Mouse (Mus musculus): ENCODE measurements around the gene Rrbp1. TPM values are rescaled to one million over a fixed set of nuclear protein-coding genes. Genes with fewer than 3 reads are reported as not detected.

Gene Rrbp1
- total and polyA plus RNA-seq, 2 experiments from 2014 or later, result 29.9 to 34.4 TPM

DNA sequence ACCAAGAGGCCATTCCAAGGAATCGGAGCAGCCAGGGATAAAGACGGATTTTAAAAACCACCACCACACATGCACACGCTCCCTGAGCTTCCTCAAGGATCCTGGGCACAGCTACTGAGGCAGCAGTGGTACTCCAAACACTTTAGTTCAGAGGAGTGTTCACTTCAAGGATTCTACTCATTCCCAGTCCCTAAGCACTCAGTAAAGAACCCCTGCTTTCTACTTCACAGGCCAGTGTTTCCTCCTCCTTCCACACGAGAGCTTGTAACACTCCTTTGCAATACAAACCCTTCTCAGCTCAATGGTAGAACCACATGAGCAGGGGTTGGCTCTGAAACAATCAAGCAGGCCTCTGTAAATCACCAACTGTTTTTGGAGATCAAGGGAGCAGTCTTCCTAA is 28.9 kb downstream of the Rrbp1 start:
- Histone ChIP-seq H3K4me2 (ENCODE audit: low read depth, low read length) (no peak overlapping the region), H3K27ac (no peak overlapping the region), H3K36me3 (ENCODE audit: insufficient read depth, low read length) (no peaks in the 10 kb centered on the region), H3K4me3 (ENCODE audit: low read length) (no peak overlapping the region), H3K9me3 (ENCODE audit: low read length) (no peaks in the 10 kb centered on the region), H3K9ac (replicated peaks; ENCODE audit: low read length) (no peak overlapping the region), H3K27me3 (ENCODE audit: insufficient read depth, low read length) (no peaks in the 10 kb centered on the region), H3K4me1 (ENCODE audit: insufficient read depth, low read length) (no peaks in the 10 kb centered on the region)
- no peak for TF ChIP-seq CTCF (IDR thresholded peaks at IDR 0.05; ENCODE audit: low read depth)
- 82% methylated on average over 4 of the region's 4 CpGs for WGBS
- ATAC-seq, result no peak
- no peak for DNase-seq (ENCODE audit: low spot score)

DNA sequence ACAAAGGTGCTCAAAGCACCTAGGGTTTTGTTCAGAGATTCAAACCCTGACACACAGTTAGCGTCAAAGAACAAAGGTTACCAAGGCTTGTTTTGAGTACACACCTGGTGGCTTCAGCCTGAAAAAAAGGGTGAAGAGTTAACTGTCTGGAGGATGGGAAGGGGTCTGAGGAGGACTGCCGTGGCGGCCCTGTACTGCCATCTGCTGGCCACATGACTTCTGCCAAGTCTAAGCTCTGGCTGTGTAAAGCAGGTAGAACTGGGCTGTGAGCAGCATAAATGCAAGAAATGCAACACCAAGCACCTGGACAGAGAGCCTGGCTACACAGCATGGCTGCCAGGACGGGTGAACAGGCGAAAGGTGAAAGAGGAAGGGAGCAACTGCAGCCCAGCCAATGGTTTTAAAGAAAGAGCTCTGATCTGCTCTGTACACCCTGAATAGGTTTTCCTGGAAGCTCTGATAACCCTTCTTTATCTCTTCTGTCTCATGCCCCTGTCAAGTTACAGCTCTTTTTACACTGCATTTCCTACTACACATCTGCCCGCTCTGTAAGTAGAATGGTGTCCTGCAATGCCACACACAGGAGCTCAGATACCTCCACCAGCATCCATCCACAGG is 30.2 kb downstream of the Rrbp1 start:
- Histone ChIP-seq H3K4me2 (ENCODE audit: low read depth, low read length) (no peak overlapping the region), H3K27me3 (ENCODE audit: insufficient read depth, low read length) (no peaks in the 10 kb centered on the region), H3K4me1 (ENCODE audit: insufficient read depth, low read length) (no peaks in the 10 kb centered on the region), H3K4me3 (ENCODE audit: low read length) (no peak overlapping the region), H3K27ac (no peak overlapping the region), H3K9me3 (ENCODE audit: low read length) (no peaks in the 10 kb centered on the region), H3K36me3 (ENCODE audit: insufficient read depth, low read length) (no peaks in the 10 kb centered on the region), H3K9ac (replicated peaks; ENCODE audit: low read length) (no peak overlapping the region)
- DNase-seq (ENCODE audit: low spot score) (peak; percentile 91), ATAC-seq (peak; percentile 92)
- peak; percentile 95 for TF ChIP-seq CTCF (IDR thresholded peaks at IDR 0.05; ENCODE audit: low read depth)
- WGBS, result 38% methylated on average over 6 of the region's 6 CpGs

DNA sequence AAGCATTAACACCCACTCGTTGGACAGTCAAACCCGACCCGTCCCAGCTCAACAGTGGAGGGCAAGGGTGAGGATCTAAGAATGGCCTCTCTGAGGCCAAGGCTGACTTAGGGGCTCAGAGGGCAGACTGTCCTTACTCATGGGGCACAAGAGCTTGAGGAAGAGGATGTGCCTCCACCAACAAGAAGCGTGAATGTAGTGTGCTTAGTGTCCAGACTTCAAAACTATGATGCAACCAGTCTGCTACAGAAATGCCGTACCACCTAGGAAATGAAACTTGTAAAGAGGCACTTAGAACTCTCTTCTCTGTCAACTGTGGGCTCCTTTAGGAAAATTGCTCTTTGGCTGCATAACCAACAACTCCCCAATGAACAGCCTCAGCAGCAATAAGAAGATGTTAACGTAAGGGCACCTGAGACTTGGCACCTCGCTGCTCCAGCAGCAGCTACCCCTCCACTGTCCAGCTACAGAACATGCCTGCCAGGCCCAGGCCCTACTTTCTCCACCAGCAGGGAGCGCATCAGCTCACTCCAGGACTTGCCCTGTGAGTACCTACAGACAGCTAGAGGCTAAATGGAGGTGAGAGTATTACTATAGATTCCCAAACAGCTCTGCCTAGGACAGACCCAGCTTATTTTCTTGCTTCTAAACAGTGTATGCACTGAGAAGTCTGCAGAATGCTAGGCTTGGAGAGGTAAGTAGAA is 32.5 kb downstream of the Rrbp1 start:
- Histone ChIP-seq H3K4me3 (ENCODE audit: low read length) (no peak overlapping the region), H3K9ac (replicated peaks; ENCODE audit: low read length) (no peak overlapping the region), H3K36me3 (ENCODE audit: insufficient read depth, low read length) (no peaks in the 10 kb centered on the region), H3K27ac (no peak overlapping the region), H3K4me1 (ENCODE audit: insufficient read depth, low read length) (no peaks in the 10 kb centered on the region), H3K27me3 (ENCODE audit: insufficient read depth, low read length) (no peaks in the 10 kb centered on the region), H3K4me2 (ENCODE audit: low read depth, low read length) (no peak overlapping the region), H3K9me3 (ENCODE audit: low read length) (no peaks in the 10 kb centered on the region)
- 0 out of 2 replicates have a peak, but pooled peaks have one; percentile 29 for TF ChIP-seq CTCF (IDR thresholded peaks at IDR 0.05; ENCODE audit: low read depth)
- ATAC-seq (no peak), DNase-seq (ENCODE audit: low spot score) (no peak)
- WGBS, result 91% methylated on average over 8 of the region's 8 CpGs

DNA sequence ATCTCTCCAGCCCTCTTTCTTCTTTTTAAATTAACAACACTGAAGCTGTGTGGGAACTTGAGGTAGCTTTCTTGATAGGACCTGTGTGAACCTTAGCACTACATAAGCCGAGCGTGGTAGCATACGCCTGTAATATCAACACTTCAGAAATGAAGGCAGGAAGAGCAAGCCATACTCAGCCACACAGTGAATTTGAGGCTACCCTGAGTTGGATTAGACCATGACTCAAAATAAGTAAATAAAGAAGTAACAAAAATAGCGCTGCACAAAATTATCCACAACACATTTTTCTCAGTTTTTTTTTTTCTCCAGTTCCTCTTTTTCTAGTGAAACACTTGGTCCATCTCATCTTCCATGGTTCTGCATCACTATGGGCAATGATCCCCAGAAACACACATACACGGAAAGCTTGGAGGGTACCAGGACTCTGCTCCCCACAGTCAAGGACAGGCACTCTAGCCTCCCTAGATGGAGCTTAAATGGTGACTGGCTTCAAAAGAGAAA is 35.9 kb downstream of the Rrbp1 start:
- Histone ChIP-seq H3K9ac (replicated peaks; ENCODE audit: low read length) (no peak overlapping the region), H3K9me3 (ENCODE audit: low read length) (no peaks in the 10 kb centered on the region), H3K4me1 (ENCODE audit: insufficient read depth, low read length) (no peaks in the 10 kb centered on the region), H3K27ac (no peak overlapping the region), H3K36me3 (ENCODE audit: insufficient read depth, low read length) (0 out of 2 replicates have a peak, but pooled peaks cover 9% of the 10 kb centered on the region), H3K4me3 (ENCODE audit: low read length) (no peak overlapping the region), H3K27me3 (ENCODE audit: insufficient read depth, low read length) (no peaks in the 10 kb centered on the region), H3K4me2 (ENCODE audit: low read depth, low read length) (no peak overlapping the region)
- TF ChIP-seq CTCF (IDR thresholded peaks at IDR 0.05; ENCODE audit: low read depth), result no peak
- DNase-seq (ENCODE audit: low spot score) (no peak), ATAC-seq (no peak)
- 98% methylated on average over 5 of the region's 5 CpGs for WGBS

DNA sequence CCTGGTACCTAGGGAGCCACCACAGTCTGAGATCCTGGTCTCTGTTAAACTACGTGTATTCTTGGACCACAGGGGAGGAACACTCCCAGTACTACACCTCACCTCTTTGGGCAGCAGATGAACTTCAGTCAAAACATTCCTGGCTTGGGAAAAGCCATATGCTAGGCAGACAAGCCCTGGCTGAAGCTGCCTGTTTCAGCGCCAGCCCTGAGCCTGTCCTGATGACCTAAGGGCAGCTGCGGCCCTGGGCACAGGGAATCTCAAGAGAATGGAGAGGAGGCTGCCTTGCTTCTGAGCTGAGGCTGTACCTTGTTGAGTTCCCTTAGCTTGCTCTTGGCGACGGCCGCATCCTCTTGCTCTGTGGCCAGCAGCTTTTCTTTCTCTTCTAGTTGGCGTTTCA is 37.9 kb downstream of the Rrbp1 start:
- Histone ChIP-seq H3K4me1 (ENCODE audit: insufficient read depth, low read length) (no peaks in the 10 kb centered on the region), H3K27me3 (ENCODE audit: insufficient read depth, low read length) (no peaks in the 10 kb centered on the region), H3K4me3 (ENCODE audit: low read length) (no peak overlapping the region), H3K9ac (replicated peaks; ENCODE audit: low read length) (no peak overlapping the region), H3K27ac (no peak overlapping the region), H3K9me3 (ENCODE audit: low read length) (no peaks in the 10 kb centered on the region), H3K36me3 (ENCODE audit: insufficient read depth, low read length) (peaks cover 23% of the 10 kb centered on the region; the same call in 1 of the 2 replicates), H3K4me2 (ENCODE audit: low read depth, low read length) (no peak overlapping the region)
- ATAC-seq (no peak), DNase-seq (ENCODE audit: low spot score) (no peak)
- no peak for TF ChIP-seq CTCF (IDR thresholded peaks at IDR 0.05; ENCODE audit: low read depth)
- WGBS, result 82% methylated on average over 7 of the region's 7 CpGs

DNA sequence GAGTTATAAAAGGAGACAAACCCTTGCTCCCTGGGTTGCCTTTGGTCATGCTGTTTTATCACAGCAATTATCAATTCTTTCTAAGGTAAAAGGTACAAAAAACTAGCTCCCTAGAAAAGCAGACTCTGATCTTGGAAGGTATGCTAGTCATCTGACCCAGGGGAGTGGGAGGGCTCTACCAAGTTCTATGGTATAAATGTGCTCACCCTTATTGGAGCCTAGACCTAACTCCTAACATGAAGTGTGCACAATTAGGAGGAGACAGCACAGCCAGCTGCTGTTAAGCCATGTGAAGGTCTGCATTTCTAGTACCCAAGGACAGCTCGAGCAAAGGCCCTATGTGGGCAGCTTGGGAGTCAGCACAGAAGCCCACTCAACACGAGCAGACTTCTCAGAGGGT is 39.2 kb downstream of the Rrbp1 start:
- DNase-seq (ENCODE audit: low spot score) (no peak), ATAC-seq (no peak)
- TF ChIP-seq CTCF (IDR thresholded peaks at IDR 0.05; ENCODE audit: low read depth), result no peak
- 75% methylated on average over 2 of the region's 2 CpGs for WGBS
- H3K27me3 ChIP-seq (ENCODE audit: insufficient read depth, low read length), result no peaks in the 10 kb centered on the region
- no peak overlapping the region for H3K4me2 ChIP-seq (ENCODE audit: low read depth, low read length)
- H3K27ac ChIP-seq, result no peak overlapping the region
- H3K36me3 ChIP-seq (ENCODE audit: insufficient read depth, low read length), result peaks cover 34% of the 10 kb centered on the region; the same call in 1 of the 2 replicates
- no peak overlapping the region for H3K4me3 ChIP-seq (ENCODE audit: low read length)
- H3K4me1 ChIP-seq (ENCODE audit: insufficient read depth, low read length), result no peaks in the 10 kb centered on the region
- H3K9me3 ChIP-seq (ENCODE audit: low read length), result no peaks in the 10 kb centered on the region
- no peak overlapping the region for H3K9ac ChIP-seq (replicated peaks; ENCODE audit: low read length)

DNA sequence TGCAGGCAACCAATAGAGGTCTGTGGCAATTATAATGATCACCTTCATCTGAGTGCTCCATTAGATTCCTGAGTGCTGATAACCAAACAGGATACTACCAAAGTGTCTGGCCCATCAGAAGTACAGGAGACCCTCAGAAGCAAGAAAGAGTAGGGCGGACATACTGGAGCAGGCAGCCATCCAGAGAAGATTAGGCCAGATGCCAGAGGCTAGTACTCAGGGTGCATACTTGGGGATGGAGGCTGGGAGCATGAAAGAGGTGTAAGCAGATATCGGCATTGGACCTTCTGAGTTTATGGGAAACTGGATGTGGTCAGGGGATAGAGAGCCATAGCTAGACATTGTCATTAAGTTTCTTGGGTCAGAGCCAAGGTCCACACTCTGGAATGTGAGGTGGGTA is 40.2 kb downstream of the Rrbp1 start:
- no peak overlapping the region for H3K27ac ChIP-seq
- no peak for TF ChIP-seq CTCF (IDR thresholded peaks at IDR 0.05; ENCODE audit: low read depth)
- H3K4me2 ChIP-seq (ENCODE audit: low read depth, low read length), result no peak overlapping the region
- no peak for ATAC-seq
- WGBS, result 69% methylated on average over 2 of the region's 2 CpGs
- no peaks in the 10 kb centered on the region for H3K4me1 ChIP-seq (ENCODE audit: insufficient read depth, low read length)
- no peak for DNase-seq (ENCODE audit: low spot score)
- H3K27me3 ChIP-seq (ENCODE audit: insufficient read depth, low read length), result no peaks in the 10 kb centered on the region
- no peak overlapping the region for H3K4me3 ChIP-seq (ENCODE audit: low read length)
- peaks cover 34% of the 10 kb centered on the region; the same call in 1 of the 2 replicates for H3K36me3 ChIP-seq (ENCODE audit: insufficient read depth, low read length)
- H3K9ac ChIP-seq (replicated peaks; ENCODE audit: low read length), result no peak overlapping the region
- H3K9me3 ChIP-seq (ENCODE audit: low read length), result no peaks in the 10 kb centered on the region
